Mouse (Mus musculus) stomach, postnatal 0 days (tissue): ENCODE results near the gene Cfap52.

Source experiments
- CTCF ChIP-seq: IDR thresholded peaks from 2 replicates; pipeline ENCODE4 v1.5.1; 2016; ENCODE audit warnings: antibody characterized with exemption, low read depth, mild to moderate bottlenecking, moderate library complexity
- EP300 ChIP-seq: optimal IDR thresholded peaks from 2 replicates; pipeline ENCODE3; 2016; ENCODE audit warnings: antibody characterized with exemption

DNA sequence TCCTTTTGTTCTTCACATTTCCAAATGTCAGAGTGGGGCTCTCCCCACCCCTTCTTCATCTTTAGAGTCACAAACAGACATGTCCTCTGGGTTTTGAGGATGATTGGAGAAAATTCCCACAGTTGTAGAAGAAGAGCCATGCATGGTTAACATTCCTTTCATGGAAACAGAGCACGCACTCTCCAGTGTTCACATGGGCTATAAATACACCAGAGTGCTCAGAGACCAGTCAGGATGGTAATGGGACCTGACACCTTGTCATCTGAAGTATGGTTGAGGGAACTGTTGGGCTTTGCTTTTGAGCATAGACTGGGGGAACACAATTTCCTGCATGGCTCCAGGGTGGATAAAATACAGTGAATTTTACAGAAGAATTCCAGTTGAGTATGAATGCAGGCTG lies 7.2 kb upstream of the Cfap52 start:
- TF ChIP-seq EP300 (no peak), CTCF (no peak)
